Mouse (Mus musculus) left cerebral cortex, adult 9 months (tissue): ENCODE data around the gene Nrxn1.
A peak's percentile ranks its signal among the peaks of the same experiment; 100 is the strongest.
"Not testable (repeated sequence)": the region's sequence is repeated elsewhere in the genome, so short reads cannot be mapped to it uniquely, and the experiment has no call there.

ENCODE experiments used
- DNase-seq, 2 experiments: peaks; one replicate each; pipeline ENCODE4 v3.0.0; 2022; ENCODE audit warnings: low spot score in 2 of 2

Gene Nrxn1

GRCm38 (mm10) chr17:90583826-90584534, 508.9 kb downstream of the Nrxn1 start:
- DNase-seq = no peak

GRCm38 (mm10) chr17:90583196-90583595, 509.7 kb downstream of the Nrxn1 start:
- DNase-seq = no peak

- no peak for DNase-seq
Observed at GRCm38 (mm10) chr17:90569877-90570276, 523.0 kb downstream of the Nrxn1 start.

GRCm38 (mm10) chr17:90565186-90565585, 527.7 kb downstream of the Nrxn1 start:
- no peak for DNase-seq

GRCm38 (mm10) chr17:90556376-90556775, 536.5 kb downstream of the Nrxn1 start:
- no peak for DNase-seq

- DNase-seq = no peak
Observed at GRCm38 (mm10) chr17:90550415-90550814, 542.5 kb downstream of the Nrxn1 start.

- no peak for DNase-seq
Observed at GRCm38 (mm10) chr17:90546806-90547205, 546.1 kb downstream of the Nrxn1 start.

- DNase-seq = no peak
Observed at GRCm38 (mm10) chr17:90544639-90545259, 548.1 kb downstream of the Nrxn1 start.

GRCm38 (mm10) chr17:90543986-90544638, 548.8 kb downstream of the Nrxn1 start:
- no peak for DNase-seq

GRCm38 (mm10) chr17:90531443-90531842, 561.4 kb downstream of the Nrxn1 start:
- DNase-seq = peak in 1 of 2 experiments; percentile 28

GRCm38 (mm10) chr17:90506026-90506425, 586.8 kb downstream of the Nrxn1 start:
- peak in 1 of 2 experiments; percentile 27 for DNase-seq

GRCm38 (mm10) chr17:90503999-90504398, 588.9 kb downstream of the Nrxn1 start:
- DNase-seq = not testable (repeated sequence)

- DNase-seq = peak; percentile 31 to 87
Observed at GRCm38 (mm10) chr17:90501023-90501675, 591.7 kb downstream of the Nrxn1 start.

GRCm38 (mm10) chr17:90479531-90480250, 613.2 kb downstream of the Nrxn1 start:
- DNase-seq = no peak

- DNase-seq = no peak
Observed at GRCm38 (mm10) chr17:90456748-90457147, 636.1 kb downstream of the Nrxn1 start.

GRCm38 (mm10) chr17:90455904-90456303, 637.0 kb downstream of the Nrxn1 start:
- peak in 1 of 2 experiments; percentile 80 for DNase-seq

- peak in 1 of 2 experiments; percentile 17 for DNase-seq
Observed at GRCm38 (mm10) chr17:90455409-90455775, 637.5 kb downstream of the Nrxn1 start.

GRCm38 (mm10) chr17:90454738-90455408, 638.0 kb downstream of the Nrxn1 start:
- no peak for DNase-seq

- no peak for DNase-seq
Observed at GRCm38 (mm10) chr17:90454356-90454737, 638.5 kb downstream of the Nrxn1 start.

GRCm38 (mm10) chr17:90453280-90453679, 639.6 kb downstream of the Nrxn1 start:
- DNase-seq = no peak

GRCm38 (mm10) chr17:90452770-90453169, 640.1 kb downstream of the Nrxn1 start:
- DNase-seq = peak in 1 of 2 experiments; percentile 26
